Mouse (Mus musculus) kidney, adult 11 months (tissue): Measurements from ENCODE around the gene Prr12.

Experiments used
- DNase-seq: peaks from one replicate; pipeline ENCODE4 v3.0.0; 2022

Prr12 gene

DNA sequence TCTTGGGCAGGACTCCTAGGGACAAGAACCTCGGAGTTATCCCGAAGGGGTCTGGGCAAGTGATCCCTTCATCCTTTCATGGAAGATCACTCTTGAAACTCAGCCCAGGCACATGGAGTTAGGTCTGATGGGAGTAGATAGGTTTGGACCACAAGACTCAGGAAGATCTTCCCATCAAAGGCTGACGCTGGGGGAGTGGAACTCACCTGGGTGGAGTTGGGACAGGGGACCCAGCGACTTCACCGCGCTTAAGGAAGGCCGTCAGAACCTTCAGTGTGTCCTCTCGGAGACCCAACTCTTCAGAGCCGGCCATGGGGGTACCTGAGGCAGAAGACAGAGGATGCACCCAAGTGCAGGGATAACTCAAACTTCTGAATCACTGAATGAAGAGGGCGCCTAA, 56.0 kb downstream of the Prr12 start:
- DNase-seq, result no peak

DNA sequence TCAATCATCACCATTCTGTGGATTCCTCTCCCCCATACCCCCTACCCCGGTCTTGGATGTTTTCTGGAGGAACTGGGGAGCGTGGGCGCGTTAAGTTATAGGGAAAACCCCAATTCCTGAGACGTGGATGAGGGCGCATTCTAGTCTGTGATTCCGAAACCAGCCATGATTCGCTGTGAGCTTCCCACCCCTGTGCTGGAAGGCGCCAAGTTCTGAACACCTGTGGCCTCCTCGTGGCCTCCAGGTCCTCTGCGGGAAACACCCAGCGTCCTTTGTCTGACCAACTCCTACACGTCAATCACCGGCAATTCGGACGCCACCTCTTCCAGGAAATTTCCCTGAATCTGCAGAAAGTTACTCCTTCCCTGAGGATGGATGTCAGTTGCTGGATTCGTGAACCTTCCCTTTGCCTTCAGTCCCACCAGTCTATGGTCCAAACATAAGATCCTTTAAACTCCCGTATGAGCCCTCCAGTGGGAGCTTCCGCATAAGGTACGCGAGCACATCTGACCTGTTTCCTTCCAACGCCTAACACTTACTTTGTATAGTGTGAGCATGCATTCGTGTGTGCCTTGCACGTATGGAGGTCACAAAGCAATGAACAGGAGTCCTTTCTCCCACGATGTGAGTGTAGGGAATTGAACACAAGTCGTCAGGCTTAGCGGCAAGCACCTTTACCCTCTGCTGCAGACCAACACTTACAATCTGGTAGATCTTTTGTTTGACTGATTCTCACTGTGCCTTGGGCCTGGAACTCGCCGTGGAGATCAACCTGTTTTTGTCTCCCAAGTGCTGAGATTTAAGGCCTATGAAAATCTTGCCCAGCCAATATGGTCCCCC, 65.6 kb downstream of the Prr12 start:
- DNase-seq, result no peak

DNA sequence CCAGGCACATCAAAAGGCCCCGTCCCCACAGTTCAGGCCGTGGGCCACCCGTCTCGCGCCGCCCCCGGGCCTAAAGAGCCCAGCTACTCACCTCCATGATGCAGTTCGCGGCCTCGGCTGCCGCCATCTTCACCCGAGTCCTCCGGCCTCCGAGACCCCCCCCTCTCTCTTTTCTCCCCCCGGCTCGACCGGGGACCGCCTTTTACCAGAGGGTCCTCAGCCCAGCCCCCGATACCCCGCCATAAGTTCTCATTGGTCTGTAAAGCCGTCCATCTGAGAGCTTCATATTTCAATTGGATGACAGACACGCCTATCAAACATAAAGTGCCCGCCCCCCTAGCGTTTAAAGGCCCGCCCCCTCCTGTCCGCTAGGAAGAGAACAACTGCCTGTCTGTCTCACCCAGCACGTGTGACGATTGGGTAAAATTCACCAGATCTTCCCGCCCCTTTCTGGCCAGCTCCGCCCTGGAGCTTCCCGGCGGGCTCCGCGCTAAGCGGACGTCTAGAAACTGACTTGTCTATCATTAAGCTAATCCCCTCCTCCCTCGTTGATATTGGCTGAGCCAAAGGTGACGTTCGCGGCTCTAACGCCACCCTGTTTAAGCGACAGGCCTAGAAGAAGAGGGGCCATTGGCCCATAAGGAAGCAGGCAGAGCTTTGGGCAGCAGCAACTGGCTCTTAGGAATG, 66.3 kb downstream of the Prr12 start, which contains the start of gene Prmt1:
Gene Prmt1 (minus strand): TSS at position 377 of the 687 bp plus-strand sequence.
- peak; percentile 100 for DNase-seq

DNA sequence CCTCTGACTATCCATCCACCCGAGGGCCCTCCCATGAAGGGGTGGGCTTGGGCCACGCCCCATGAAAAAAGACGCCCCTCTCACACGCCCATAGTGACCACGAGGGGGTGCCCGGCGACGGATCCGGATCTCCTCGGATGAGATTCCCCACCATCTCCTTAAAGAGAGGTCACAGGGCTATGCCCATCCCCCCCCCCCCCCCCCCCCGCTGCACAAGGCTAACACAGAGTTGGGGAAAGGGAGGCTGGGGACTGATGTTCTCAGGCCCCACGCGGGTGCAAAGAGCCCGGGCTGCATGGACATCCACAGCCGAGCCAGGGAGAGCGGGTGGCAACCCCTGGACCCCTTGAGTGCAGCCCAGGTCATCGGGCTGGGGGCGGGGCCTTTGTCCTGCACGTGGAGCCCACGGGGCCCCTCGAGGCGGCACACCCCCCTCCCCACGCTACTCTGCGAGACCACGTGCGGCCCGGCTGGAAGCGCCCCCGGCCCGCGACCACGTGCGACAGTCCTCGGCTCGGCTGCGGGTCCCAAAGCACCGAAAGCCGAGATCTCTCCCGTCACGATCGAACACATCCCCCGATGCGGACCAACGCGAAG, 67.0 kb downstream of the Prr12 start:
- DNase-seq, result peak; percentile 60

DNA sequence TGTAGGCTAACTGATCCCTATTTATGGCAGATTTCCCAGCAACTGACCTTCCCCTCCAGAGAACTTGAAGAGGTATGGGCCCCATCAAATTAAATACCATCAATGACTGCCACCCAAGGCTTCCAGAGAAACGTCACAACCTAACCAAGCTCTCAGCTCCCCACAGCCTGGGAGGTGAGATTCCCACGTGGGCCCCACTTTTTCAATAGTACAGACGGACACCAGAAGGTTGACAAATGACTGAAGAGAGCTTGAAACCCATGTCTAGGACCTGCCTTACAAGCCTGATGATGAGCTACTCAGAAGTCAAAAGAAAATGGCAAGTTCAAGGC, 67.9 kb downstream of the Prr12 start:
- no peak for DNase-seq

DNA sequence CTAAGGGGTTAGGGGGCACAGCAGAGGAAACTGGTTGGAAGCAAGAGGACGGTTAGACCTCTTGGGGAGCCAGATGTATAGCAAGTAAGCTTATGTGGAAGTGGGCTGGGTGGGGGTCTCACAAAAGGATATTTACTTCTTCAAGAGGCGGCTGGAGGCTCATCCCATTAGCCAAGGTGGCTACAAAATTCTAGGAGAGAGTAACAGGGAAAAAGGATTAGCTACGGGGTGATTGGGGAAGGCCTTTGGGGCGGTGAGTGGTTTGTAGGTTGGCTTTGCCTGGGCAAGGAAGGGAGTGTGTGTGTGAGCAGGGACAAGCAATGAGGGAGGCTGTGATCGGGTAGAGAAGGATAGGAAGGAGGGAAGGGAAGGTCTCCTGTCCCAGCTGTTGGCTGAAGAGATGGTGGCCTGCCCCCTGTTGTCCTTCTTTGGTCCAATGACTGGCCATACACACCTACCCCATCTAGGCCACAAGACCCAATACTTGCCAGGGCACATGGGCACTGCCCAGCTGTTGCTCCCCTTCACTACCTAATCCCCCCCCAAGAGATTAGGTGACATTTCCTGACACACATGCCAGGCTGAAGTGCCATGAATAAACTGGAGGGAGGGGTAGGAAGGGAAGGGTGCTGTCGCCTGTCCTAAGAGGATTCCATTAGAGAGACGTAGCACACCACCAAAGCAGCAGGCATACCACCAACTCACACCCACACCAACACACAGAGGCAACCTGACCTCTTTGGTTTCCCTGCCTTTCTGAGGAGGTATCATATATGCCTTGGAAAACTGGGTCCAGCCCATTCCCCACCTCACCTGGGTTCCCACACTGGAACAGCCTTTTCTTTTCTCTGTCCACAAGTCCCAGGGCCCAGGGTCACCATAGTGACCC, 68.5 kb downstream of the Prr12 start:
- DNase-seq, result no peak

DNA sequence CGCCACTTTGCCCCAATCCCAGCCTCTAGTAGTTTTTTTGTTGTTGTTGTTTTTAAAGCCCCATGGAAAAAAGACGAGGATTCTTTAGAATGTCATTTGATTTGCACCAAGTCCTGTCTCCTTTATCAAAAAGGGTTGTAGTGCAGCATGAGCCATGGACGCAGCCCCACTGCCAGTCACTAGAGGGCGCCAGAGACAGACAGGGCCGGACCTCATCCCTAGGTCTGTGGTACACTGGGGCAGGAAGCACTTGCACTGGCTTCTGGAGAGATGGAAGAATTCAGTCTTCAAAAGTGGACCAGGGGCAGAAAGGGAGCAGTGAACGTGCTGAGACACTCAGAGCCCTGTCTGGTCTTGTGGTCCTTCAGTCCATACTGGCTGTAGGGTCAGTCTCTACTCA, 69.6 kb downstream of the Prr12 start:
- peak; percentile 81 for DNase-seq

DNA sequence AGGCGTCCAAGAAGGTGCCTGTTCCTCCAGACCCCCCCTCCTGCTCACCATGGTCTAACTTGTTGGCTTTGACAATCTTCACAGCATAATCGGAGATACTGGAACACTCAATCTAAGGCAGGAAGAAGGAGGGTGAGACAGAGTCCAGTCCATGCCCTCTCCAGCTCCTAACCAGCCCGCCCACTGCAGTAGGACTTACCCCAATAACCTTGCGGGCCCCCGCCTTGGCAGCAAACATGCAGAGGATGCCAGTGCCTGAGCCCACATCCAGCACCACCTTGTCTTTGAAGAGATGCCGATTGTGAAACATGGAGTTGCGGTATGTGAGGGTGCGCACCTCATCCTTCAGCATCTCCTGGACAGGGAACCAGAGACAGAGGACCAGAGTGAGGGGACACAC, 71.1 kb downstream of the Prr12 start:
- no peak for DNase-seq

DNA sequence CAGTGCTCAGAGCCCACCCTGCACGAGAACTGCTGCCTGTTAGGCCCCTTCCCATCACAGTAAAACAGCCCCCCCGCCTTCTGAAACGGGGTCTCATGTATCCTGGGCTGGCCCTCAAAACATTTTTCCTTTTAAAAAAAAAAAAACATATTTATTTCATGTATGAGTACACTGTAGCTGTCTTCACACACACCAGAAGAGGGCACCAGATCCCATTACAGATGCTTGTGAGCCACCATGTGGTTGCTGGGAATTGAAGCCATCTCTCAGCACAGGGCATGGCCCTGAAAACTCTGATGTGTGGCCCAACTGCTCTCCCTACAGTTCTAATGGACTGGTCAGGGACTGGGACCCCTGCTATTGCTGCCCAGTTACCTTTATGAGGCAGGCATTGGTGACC, 74.4 kb downstream of the Prr12 start:
- no peak for DNase-seq
